Mouse (Mus musculus): Measurements from ENCODE around the gene Ccdc137.

Ccdc137 gene

GRCm38 (mm10) chr11:120458847-120459597 lies 1.1 kb downstream of the Ccdc137 start:
- DNase-seq (ENCODE audit: extremely low read depth, low read depth, low spot score): no peak

DNA sequence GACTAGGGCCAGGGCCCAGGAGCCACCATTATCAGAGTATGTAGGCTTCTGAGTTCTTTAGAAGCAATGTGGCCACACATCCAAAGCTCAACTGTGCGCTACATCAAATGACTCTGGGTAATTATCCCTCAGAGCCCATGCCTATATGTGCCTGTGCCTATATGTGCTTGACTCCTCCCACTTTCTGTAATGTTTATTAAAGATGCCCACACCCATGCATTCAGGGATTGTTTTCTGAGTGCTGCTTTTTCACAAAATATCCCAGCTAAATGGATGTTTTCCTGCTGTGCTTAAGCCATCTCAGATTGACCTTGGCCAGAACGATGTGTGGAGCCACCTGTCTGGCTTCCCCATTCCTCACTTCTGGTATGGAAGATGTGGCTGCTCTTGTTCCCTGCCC lies 5.6 kb downstream of the Ccdc137 start:
- no peak for DNase-seq (ENCODE audit: extremely low read depth, low read depth, low spot score)

DNA sequence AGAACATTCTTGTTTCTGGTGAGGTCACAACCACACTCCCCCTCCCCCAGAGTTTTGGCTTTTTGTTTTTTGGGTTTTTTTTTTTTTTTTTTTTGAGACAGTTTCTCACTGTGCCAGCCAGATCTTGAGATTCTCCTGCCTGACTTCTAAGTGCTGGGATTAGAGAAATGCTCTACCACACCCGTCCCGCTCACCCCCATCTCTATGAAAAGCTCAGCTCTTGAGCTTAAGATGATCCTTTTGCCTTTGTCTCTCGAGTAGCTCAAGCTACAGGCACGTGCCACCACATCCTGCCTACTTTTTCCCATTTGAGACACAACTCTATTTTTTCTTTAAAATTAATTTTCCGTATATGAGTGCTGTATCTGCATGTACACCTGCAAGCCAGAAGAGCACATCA lies 6.5 kb downstream of the Ccdc137 start:
- DNase-seq (ENCODE audit: extremely low read depth, low read depth, low spot score): no peak

GRCm38 (mm10) chr11:120465521-120465920 lies 7.6 kb downstream of the Ccdc137 start:
- no peak for DNase-seq (ENCODE audit: extremely low read depth, low read depth, low spot score)

- DNase-seq (ENCODE audit: extremely low read depth, low read depth, low spot score): peak; percentile 74
These were observed 9.3 kb downstream of the Ccdc137 start, which contains the start of gene Arl16 for GRCm38 (mm10) chr11:120467051-120467735. TSS of gene Arl16 (minus strand) at chr11:120467607.

- no peak for DNase-seq (ENCODE audit: extremely low read depth, low read depth, low spot score)
These were observed 9.8 kb downstream of the Ccdc137 start for GRCm38 (mm10) chr11:120467736-120468092.

DNA sequence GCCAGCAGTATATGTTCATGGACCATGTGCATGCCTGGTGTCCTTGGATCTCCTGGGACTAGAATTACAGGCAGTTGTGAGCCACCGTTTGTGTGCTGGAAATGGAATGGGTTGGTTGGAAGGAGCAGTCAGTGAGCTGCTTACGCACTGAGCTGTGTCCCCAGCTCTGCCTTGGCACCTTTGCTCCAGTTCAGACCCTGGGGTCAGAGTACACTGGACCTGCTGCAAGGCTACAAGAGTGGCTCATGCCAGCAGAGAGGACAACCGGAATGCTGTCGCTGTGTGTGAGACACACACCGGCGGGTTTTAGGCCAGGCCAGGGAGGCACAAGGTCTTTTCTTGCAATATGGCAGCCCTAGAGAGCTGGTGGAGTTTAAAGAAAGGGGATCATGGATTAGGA lies 14.1 kb downstream of the Ccdc137 start:
- DNase-seq (ENCODE audit: extremely low read depth, low read depth, low spot score): no peak

GRCm38 (mm10) chr11:120483448-120483934 lies 25.6 kb downstream of the Ccdc137 start:
- DNase-seq (ENCODE audit: extremely low read depth, low read depth, low spot score): no peak

DNA sequence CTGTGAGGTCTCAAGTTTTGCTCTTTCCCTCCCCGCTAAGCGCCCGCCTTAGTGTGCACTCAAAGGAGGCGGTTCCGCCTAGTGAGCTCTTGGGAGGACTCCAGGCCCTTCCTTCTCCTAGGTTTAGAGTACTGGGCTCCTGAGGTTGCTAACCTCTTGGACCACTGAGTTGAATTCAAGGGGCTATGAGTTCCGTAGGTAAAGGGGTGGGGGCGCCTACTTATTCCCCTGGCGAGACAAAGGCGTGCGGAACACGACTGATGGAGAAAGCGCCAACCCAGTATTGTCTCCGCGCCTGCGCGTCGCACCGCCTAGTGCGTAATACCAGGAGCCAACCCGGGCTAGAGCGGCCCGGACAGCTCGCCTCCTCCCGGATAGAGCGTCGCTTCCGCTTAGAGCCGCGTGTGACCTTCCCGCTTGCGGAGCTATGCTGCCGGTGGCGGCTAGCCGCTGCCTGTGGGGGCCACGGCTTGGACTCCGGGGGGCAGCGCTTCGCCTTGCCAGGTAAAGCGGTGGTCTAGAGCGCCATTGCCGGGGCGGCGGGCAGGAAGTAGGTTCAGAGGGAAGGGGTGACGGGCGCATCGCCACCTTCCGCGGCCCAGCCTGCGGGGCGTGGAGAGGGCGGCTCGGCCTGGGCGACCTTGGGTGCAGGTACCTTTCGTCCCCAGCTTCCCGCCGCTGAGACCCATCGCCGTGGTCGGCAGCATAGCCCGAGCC lies 26.5 kb downstream of the Ccdc137 start, which contains the start of gene Mrpl12:
Gene Mrpl12 (plus strand): TSS at position 349 of the 717 bp plus-strand sequence.
- no peak for DNase-seq (ENCODE audit: extremely low read depth, low read depth, low spot score)

GRCm38 (mm10) chr11:120485251-120485650 lies 27.3 kb downstream of the Ccdc137 start:
- DNase-seq (ENCODE audit: extremely low read depth, low read depth, low spot score): no peak

DNA sequence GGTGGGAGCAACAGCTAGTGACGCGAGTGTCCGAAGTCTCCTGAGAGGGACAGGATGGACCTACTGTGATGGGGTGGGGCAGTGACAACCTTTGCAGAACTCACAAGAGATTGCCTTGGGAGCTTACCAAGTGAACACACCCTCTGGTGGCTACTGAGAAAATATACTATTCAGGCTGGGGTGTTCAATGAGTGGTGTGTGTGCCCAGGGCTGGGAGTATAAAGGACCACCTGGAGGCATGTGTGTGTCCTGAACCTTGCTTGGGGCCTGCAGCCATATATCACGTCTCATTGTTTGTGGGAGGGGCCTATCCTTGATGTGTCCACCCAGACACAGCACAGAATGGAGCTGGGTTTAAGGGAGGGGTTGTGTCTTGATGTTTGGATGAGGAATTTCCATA lies 30.6 kb downstream of the Ccdc137 start:
- no peak for DNase-seq (ENCODE audit: extremely low read depth, low read depth, low spot score)

GRCm38 (mm10) chr11:120489054-120489761 lies 31.3 kb downstream of the Ccdc137 start:
- DNase-seq (ENCODE audit: extremely low read depth, low read depth, low spot score): no peak

GRCm38 (mm10) chr11:120490291-120491046 lies 32.6 kb downstream of the Ccdc137 start:
- DNase-seq (ENCODE audit: extremely low read depth, low read depth, low spot score): no peak

GRCm38 (mm10) chr11:120491317-120492023 lies 33.6 kb downstream of the Ccdc137 start, which contains the start of gene Slc25a10:
TSS of gene Slc25a10 (plus strand) at chr11:120491840.
- no peak for DNase-seq (ENCODE audit: extremely low read depth, low read depth, low spot score)

DNA sequence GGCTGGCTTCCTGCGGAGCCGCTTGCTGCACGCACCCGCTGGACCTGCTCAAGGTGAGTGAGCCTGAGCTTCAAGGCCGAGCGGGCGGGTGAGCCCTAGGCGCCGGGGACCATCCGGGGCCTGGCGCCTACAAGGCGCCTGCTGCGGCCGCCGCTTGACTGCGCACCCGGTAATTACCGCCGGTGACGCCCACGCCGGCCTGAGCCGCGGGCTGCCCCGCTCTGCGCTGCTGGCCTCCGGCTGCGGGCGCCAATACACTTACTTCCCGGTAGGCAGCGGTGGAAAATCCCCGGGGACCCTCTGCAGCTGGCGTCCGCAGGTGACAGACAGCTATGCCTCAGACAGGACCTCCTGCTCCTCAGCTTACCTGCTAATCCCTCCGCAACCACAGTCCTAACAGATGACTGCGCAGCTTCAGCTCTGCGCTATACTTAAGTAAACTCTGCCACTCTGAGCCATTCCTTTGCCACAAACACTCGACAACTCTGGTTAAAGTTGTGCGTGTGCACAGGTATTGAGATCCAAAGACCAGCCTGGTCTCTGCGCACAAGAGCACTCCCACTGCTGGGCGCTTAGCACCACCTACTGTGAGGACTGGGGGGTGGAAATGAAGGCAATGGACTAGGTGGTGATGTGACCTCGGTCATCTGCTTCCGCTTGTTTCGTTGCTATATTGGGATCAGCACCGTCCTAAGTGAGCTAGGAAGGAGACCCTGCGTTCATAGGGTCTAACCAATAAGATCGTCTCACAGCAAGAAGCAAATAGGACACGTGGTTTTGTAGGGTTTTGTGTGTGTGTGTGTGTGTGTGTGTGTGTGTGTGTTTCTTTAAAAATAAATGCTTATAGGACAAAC lies 34.3 kb downstream of the Ccdc137 start:
- DNase-seq (ENCODE audit: extremely low read depth, low read depth, low spot score): no peak

- DNase-seq (ENCODE audit: extremely low read depth, low read depth, low spot score): no peak
These were observed 34.9 kb downstream of the Ccdc137 start for GRCm38 (mm10) chr11:120492878-120493203.

- DNase-seq (ENCODE audit: extremely low read depth, low read depth, low spot score): no peak
These were observed 35.4 kb downstream of the Ccdc137 start for GRCm38 (mm10) chr11:120493351-120493750.

GRCm38 (mm10) chr11:120493911-120494310 lies 36.0 kb downstream of the Ccdc137 start:
- DNase-seq (ENCODE audit: extremely low read depth, low read depth, low spot score): no peak

DNA sequence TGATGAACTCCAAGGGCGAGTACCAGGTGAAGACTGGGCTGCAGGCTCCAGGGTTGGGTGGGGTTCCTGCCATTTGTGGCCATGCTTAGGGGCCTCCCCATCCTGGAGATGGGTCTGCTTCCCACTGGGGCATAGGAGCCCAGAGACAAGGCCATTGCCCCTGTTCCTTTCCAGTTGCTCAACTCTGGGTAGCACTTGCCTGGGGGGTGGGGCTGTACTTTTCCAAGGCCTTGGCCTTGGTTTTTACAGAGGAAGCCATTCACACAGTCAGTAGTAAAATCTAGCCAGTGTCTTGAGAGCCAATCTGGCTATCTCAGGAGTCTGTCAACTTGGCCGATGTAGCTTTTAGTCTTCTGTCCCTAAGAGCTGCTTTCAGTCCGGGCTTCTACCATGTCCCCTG lies 39.5 kb downstream of the Ccdc137 start:
- DNase-seq (ENCODE audit: extremely low read depth, low read depth, low spot score): no peak
